Mouse (Mus musculus) midbrain, embryonic 11.5 days (tissue): ENCODE measurements at regions not wholly inside any gene's neighbourhood (a gene's known extent, or its start where the extent isn't known, plus 50 kb on each side); places are given as distances from the start of the nearest gene placed in this dataset.

Experiments
- ATAC-seq: fragments of 200-750 bp; cut with Nextera tagmentation; 2 replicates; pipeline ENCODE4 v1.8.0; 2017; ENCODE audit warnings: moderate TSS enrichment, moderate library complexity; ENCODE audit not compliant: low FRiP score
- DNase-seq: peaks from one replicate; pipeline ENCODE4 v3.0.0; 2015; ENCODE audit warnings: low spot score; ENCODE audit errors: missing footprints
- H3K27ac ChIP-seq: fragments of 300-500 bp; sonication (generic); 2 replicates; pipeline ENCODE4 v1.5.1; 2014; ENCODE audit warnings: low read depth, low read length
- H3K27me3 ChIP-seq: fragments of 300-500 bp; sonication (generic); 2 replicates; pipeline ENCODE4 v1.6.1; 2014; ENCODE audit warnings: mild to moderate bottlenecking, low read length, moderate library complexity, mixed read lengths; ENCODE audit not compliant: control insufficient read depth, insufficient read depth
- H3K36me3 ChIP-seq: fragments of 300-500 bp; sonication (generic); 2 replicates; pipeline ENCODE4 v1.6.1; 2014; ENCODE audit warnings: mild to moderate bottlenecking, low read length, moderate library complexity, mixed read lengths; ENCODE audit not compliant: control insufficient read depth, insufficient read depth
- H3K4me1 ChIP-seq: fragments of 300-500 bp; sonication (generic); 2 replicates; pipeline ENCODE4 v1.6.1; 2014; ENCODE audit warnings: low read length; ENCODE audit not compliant: control insufficient read depth, insufficient read depth
- H3K4me2 ChIP-seq: fragments of 300-500 bp; sonication (generic); 2 replicates; pipeline ENCODE4 v1.6.1; 2014; ENCODE audit warnings: mild to moderate bottlenecking, moderate library complexity
- H3K4me3 ChIP-seq: fragments of 300-500 bp; sonication (generic); 2 replicates; pipeline ENCODE4 v1.5.1; 2014; ENCODE audit warnings: low read depth, low read length
- H3K9ac ChIP-seq: fragments of 300-500 bp; sonication (generic); 2 replicates; pipeline ENCODE4 v1.6.1; 2014; ENCODE audit warnings: low read length
- H3K9me3 ChIP-seq: fragments of 300-500 bp; sonication (generic); 2 replicates; pipeline ENCODE4 v1.6.1; 2016; ENCODE audit warnings: low read length; ENCODE audit not compliant: control insufficient read depth
- WGBS: fragments of 180-500 bp; shearing (Covaris S2); extraction: QIAGEN DNeasy Blood & Tissue Kit; methylation state at CpG from one replicate; pipeline ENCODE4 v1.1.7; 2014; 5-methylcytosine and 5-hydroxymethylcytosine counted together

DNA sequence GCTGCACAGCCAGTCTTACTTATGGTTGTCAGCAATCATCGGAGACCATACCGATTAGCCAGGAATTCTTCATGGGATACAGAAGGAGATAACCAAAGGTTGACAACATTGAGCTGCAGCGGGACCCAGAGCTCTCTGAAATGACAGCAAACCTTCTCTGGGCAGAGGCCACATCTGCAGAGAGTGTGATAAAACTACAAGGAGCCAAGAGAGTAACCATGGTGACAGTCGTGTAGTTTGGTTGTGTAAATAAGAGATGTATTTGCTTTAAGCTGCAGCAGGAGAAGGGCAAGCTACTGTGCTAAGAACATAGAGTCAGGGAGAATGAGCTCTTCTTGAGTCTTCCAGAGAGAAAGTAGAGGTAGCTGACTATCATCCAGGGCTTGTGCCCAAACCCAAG is 55.0 kb upstream of the Glrp1 start:
- H3K4me1 ChIP-seq, result no peaks in the 10 kb centered on the region
- no peak overlapping the region for H3K4me2 ChIP-seq
- 81% methylated on average over 4 of the region's 4 CpGs for WGBS
- ATAC-seq (no peak), DNase-seq (no peak)
- no peak overlapping the region for H3K4me3 ChIP-seq
- no peaks in the 10 kb centered on the region for H3K9me3 ChIP-seq
- H3K9ac ChIP-seq, result no peak overlapping the region
- H3K27ac ChIP-seq, result no peak overlapping the region
- no peaks in the 10 kb centered on the region for H3K27me3 ChIP-seq
- H3K36me3 ChIP-seq, result no peaks in the 10 kb centered on the region

DNA sequence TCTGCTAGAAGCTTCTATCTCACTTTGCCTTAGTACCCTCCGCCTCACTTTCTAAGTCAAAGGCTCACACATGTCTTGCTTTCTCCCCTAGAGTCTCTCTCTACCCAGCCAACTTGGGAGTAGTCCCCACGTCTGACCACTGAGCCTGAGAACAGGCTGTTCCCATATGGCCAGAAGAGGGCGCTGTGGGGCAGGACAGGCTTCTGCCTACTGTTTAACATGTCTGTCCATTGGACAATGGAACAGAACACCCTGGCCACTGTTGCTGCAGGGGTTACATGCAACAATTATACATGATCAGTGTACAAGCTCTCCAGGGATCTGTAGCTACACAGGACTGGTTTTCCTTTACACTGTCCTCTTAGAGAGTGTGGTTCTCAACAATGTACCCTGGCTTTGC is 52.5 kb upstream of the Glrp1 start:
- Histone ChIP-seq H3K4me2 (no peak overlapping the region), H3K9ac (no peak overlapping the region), H3K36me3 (no peaks in the 10 kb centered on the region), H3K9me3 (no peaks in the 10 kb centered on the region), H3K27ac (no peak overlapping the region), H3K4me3 (no peak overlapping the region), H3K27me3 (no peaks in the 10 kb centered on the region), H3K4me1 (peaks cover 5% of the 10 kb centered on the region)
- 19% methylated on average over 3 of the region's 3 CpGs for WGBS
- ATAC-seq (peak; percentile 81), DNase-seq (peak; percentile 97)

DNA sequence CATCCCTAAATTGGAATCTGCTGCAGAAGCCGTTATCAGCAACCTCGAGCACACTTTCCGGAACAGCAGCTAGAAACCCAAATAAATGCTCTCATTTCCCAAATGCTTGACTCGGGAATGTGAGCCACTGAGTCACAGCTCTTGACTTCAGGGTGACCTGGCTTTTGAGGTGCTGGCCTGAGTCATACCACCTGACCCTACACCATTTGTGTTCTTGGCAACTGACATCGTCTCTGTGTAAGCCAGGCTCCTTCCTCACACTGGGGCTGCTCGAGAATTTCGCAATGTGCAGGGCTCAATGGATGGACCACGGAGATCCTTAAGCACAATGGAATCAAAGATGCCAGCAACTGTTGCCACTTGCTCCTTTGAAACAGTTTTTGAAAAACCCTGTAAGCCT is 50.9 kb upstream of the Glrp1 start:
- Histone ChIP-seq H3K27ac (no peak overlapping the region), H3K9ac (no peak overlapping the region), H3K4me3 (no peak overlapping the region), H3K36me3 (no peaks in the 10 kb centered on the region), H3K4me2 (no peak overlapping the region), H3K27me3 (no peaks in the 10 kb centered on the region), H3K9me3 (no peaks in the 10 kb centered on the region), H3K4me1 (peaks cover 5% of the 10 kb centered on the region)
- DNase-seq (no peak), ATAC-seq (no peak)
- 58% methylated on average over 8 of the region's 8 CpGs for WGBS
